Mouse (Mus musculus) intestine, embryonic 14.5 days (tissue): Measurements from ENCODE around the gene Rhoh. TPM values are rescaled to one million over a fixed set of nuclear protein-coding genes. Genes with fewer than 3 reads are reported as not detected.

Source experiments
- ATAC-seq: fragments of 200-750 bp; cut with Nextera tagmentation; replicated peaks from 2 replicates; pipeline ENCODE4 v1.8.0; 2017; ENCODE audit warnings: low read depth, moderate number of reproducible peaks, moderate TSS enrichment, moderate library complexity; ENCODE audit not compliant: low FRiP score, low TSS enrichment
- DNase-seq: peaks from one replicate; pipeline ENCODE4 v3.0.0-alpha.2; 2018; ENCODE audit warnings: low spot score
- H3K27ac ChIP-seq: fragments of 300-500 bp; sonication (generic); 2 replicates; pipeline ENCODE4 v1.5.1; 2014; ENCODE audit warnings: low read depth, mild to moderate bottlenecking, control low read depth
- H3K27me3 ChIP-seq: fragments of 300-500 bp; sonication (generic); replicated peaks from 2 replicates; pipeline ENCODE4 v1.6.1; 2014; ENCODE audit warnings: low read length, control low read depth; ENCODE audit not compliant: control insufficient read depth, insufficient read depth
- H3K36me3 ChIP-seq: fragments of 300-500 bp; sonication (generic); 2 replicates; pipeline ENCODE4 v1.6.1; 2014; ENCODE audit warnings: low read length, control low read depth; ENCODE audit not compliant: control insufficient read depth, insufficient read depth
- H3K4me1 ChIP-seq: fragments of 300-500 bp; sonication (generic); replicated peaks from 2 replicates; pipeline ENCODE4 v1.6.1; 2014; ENCODE audit warnings: low read length, control low read depth, mixed read lengths; ENCODE audit not compliant: control insufficient read depth, insufficient read depth
- H3K4me2 ChIP-seq: fragments of 300-500 bp; sonication (generic); 2 replicates; pipeline ENCODE4 v1.6.1; 2014; ENCODE audit warnings: low read length
- H3K4me3 ChIP-seq: fragments of 300-500 bp; sonication (generic); 2 replicates; pipeline ENCODE4 v1.5.1; 2014; ENCODE audit warnings: low read depth, low read length, control low read depth, mixed read lengths
- H3K9ac ChIP-seq: fragments of 300-500 bp; sonication (generic); 2 replicates; pipeline ENCODE4 v1.6.1; 2014; ENCODE audit warnings: mild to moderate bottlenecking, low read length
- H3K9me3 ChIP-seq: fragments of 300-500 bp; sonication (generic); 2 replicates; pipeline ENCODE4 v1.6.1; 2016; ENCODE audit warnings: low read length, control low read depth; ENCODE audit not compliant: control insufficient read depth
- WGBS: fragments of 180-500 bp; shearing (Covaris S2); extraction: QIAGEN DNeasy Blood & Tissue Kit; methylation state at CpG from one replicate; pipeline ENCODE4 v1.1.7; 2014; 5-methylcytosine and 5-hydroxymethylcytosine counted together
- polyA plus RNA-seq: library from polyadenylated mRNA; unstranded; fragments of >200 nt; fragmentation: Nextera tagmentation; extraction: Ambion mirVana; gene quantifications from 2 replicates; pipeline ENCODE4 v1.2.1, GENCODE M21; 2014

Gene Rhoh
- polyA plus RNA-seq, 1 experiment from 2014 or later: 0.77 TPM

DNA sequence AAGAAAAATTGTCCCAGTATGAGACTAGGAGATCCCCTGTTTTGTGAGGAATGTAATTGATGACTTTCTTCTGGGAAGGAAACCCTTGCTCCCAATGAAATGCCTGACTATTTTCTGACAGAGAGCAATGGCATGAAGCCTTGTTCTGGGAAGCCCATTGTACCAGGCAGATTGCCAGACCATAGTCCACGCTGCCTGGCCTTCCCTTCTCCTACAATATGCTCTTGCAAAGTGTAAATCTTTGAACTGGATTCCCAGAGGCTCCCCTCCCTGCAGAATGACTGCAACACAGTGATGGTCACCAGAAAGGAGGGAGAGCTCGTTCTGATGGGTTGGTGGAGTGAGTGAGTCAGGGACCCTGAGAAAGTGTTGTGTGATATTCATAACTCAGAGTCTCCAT is 47.7 kb downstream of the Rhoh start:
- H3K4me2 ChIP-seq: no peak overlapping the region
- no peak overlapping the region for H3K9ac ChIP-seq
- 62% methylated on average over 2 of the region's 2 CpGs for WGBS
- H3K4me3 ChIP-seq: no peak overlapping the region
- H3K27me3 ChIP-seq: no peaks in the 10 kb centered on the region
- H3K27ac ChIP-seq: no peak overlapping the region
- H3K4me1 ChIP-seq: no peaks in the 10 kb centered on the region
- H3K36me3 ChIP-seq: no peaks in the 10 kb centered on the region
- ATAC-seq (no peak), DNase-seq (no peak)
- peaks cover 8% of the 10 kb centered on the region for H3K9me3 ChIP-seq

DNA sequence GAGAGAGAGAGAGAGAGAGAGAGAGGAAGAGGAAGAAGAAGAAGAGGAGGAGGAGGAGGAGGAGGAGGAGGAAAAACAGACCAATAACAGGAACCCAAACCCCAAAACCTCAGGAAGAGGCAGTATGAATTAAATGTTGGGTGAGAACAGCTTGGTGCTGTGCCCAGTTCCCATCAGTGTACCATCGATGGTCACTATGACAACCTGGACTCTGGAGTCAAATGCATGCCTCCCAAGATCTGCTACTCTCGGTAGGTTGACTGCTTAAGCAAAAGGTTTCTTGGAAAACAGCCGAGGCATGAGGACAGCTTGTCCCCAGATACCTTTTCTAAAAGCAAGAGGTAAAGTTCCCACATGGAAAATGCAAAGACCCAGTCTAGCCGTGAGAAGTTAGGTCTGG is 48.3 kb downstream of the Rhoh start:
- no peak overlapping the region for H3K4me3 ChIP-seq
- H3K4me1 ChIP-seq: no peaks in the 10 kb centered on the region
- 83% methylated on average over 4 of the region's 4 CpGs for WGBS
- no peaks in the 10 kb centered on the region for H3K36me3 ChIP-seq
- H3K27me3 ChIP-seq: no peaks in the 10 kb centered on the region
- peaks cover 7% of the 10 kb centered on the region for H3K9me3 ChIP-seq
- ATAC-seq (no peak), DNase-seq (no peak)
- no peak overlapping the region for H3K27ac ChIP-seq
- H3K9ac ChIP-seq: no peak overlapping the region
- no peak overlapping the region for H3K4me2 ChIP-seq

DNA sequence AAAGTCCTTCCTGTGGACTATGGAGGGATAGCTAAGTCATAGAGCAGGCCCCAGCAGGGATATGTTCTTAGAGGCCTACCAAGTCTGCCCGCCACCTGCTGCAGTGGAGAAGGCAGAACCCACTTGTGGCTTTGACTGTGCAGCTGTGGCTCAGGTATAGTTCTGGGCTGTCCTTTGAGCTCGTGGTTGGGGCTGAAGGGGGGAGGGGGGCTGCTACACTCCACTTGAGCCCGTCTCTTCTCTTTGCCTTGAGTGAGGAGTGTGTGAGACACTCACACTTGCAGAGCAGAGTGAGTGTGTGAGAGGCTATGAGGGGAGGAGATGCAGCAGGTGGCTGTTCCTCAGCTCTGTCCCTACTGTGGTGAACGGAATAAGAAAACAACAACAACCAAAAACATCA is 49.4 kb downstream of the Rhoh start:
- Histone ChIP-seq H3K27me3 (no peaks in the 10 kb centered on the region), H3K4me2 (no peak overlapping the region), H3K9ac (no peak overlapping the region), H3K4me3 (no peak overlapping the region), H3K27ac (no peak overlapping the region), H3K4me1 (no peaks in the 10 kb centered on the region), H3K36me3 (no peaks in the 10 kb centered on the region), H3K9me3 (no peaks in the 10 kb centered on the region)
- no peak for DNase-seq
- WGBS: 83% methylated on average over 4 of the region's 4 CpGs
- no peak for ATAC-seq

DNA sequence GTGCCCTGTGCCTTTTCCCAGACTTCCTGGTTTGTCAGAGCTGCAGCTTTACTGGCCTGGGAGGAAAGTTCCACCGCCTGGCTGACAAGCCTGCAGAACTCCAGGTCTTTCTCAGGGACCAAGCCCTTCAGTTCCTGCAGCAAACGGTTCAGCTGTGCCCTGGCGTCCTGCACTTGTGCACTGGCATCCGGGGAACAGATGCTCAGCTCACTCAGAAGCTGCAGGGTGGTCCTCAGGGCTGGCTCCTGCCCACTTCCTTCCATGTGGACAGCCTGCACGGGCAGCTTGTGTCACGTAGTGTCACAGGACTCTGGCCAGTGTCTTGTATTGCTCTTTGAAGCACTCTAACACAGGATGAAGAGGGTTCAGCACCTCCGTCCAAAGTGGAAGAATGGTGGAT is 50.7 kb downstream of the Rhoh start:
- Histone ChIP-seq H3K27me3 (no peaks in the 10 kb centered on the region), H3K9me3 (no peaks in the 10 kb centered on the region), H3K9ac (no peak overlapping the region), H3K4me2 (no peak overlapping the region), H3K4me3 (no peak overlapping the region), H3K27ac (no peak overlapping the region), H3K36me3 (no peaks in the 10 kb centered on the region), H3K4me1 (no peaks in the 10 kb centered on the region)
- WGBS: 78% methylated on average over 7 of the region's 7 CpGs
- no peak for DNase-seq
- ATAC-seq: no peak

DNA sequence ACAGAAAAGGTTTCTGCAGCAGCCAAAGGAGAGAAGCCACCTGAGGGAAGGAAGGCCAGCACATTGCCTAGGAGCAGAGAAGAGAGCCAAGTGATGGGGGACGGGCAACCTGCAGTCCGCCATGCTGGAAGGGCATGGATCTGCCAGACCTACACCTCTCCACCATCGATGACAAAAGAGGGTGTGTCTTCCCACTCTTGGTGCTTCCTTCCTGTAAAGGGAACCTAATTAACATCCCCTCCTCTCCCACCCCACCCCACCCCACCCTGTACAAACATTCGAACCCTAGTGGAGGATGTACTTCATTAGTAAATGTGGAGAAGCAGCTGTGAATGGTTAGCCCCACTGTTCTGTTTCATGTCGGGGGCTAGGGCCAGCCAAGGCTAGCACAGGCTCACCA is 51.2 kb downstream of the Rhoh start:
- Histone ChIP-seq H3K4me3 (no peak overlapping the region), H3K9ac (no peak overlapping the region), H3K4me2 (no peak overlapping the region)

DNA sequence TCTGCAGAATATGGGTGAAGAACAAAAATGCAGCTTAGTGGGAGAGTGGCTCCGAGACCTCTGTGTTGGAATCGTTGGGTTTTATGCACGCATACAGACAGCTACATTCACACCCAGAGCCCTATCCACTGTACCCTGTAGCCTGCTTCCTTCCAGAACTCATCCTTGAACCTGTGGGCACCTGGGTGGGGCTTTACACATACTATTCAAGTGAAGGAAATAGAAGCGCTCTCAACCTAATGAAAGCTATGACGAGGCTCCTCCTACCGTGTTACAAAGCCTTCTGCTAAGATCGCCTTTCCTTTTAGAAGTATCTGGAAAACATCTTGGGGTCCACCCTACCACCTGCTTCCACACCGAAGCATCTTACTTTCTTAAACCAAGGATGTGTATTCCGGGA is 52.1 kb downstream of the Rhoh start:
- Histone ChIP-seq H3K9ac (no peak overlapping the region), H3K4me2 (no peak overlapping the region), H3K4me1 (no peaks in the 10 kb centered on the region), H3K27me3 (no peaks in the 10 kb centered on the region), H3K36me3 (no peaks in the 10 kb centered on the region), H3K4me3 (no peak overlapping the region), H3K27ac (no peak overlapping the region), H3K9me3 (no peaks in the 10 kb centered on the region)
- WGBS: 88% methylated on average over 9 of the region's 9 CpGs
- no peak for ATAC-seq
- no peak for DNase-seq

More for the DNA sequence above, 51.2 kb downstream of the Rhoh start:
- no peak overlapping the region for H3K27ac ChIP-seq
- H3K9me3 ChIP-seq: no peaks in the 10 kb centered on the region
- no peak for ATAC-seq
- H3K36me3 ChIP-seq: no peaks in the 10 kb centered on the region
- H3K27me3 ChIP-seq: no peaks in the 10 kb centered on the region
- DNase-seq: no peak
- 87% methylated on average over 5 of the region's 5 CpGs for WGBS
- no peaks in the 10 kb centered on the region for H3K4me1 ChIP-seq

DNA sequence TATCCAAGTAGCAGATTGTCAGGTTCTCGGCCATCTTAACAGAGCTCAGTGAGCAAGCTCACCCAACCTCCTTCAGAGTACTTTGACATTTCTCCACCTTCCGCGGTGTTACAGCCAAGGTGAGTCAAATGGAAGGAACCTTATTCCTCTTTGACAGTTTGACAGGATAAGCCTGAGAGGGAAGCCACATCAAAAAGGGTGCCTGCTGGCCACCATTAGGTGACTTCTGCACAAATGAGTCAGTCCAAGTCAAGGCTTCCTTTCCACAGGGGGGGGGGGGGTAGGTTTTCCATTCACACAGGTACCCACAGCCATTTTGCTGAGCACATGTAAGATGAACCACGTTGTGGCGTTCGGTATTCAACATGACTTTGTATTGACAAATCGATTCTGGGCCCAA is 53.3 kb downstream of the Rhoh start:
- H3K4me3 ChIP-seq: no peak overlapping the region
- H3K9me3 ChIP-seq: no peaks in the 10 kb centered on the region
- H3K36me3 ChIP-seq: no peaks in the 10 kb centered on the region
- no peak overlapping the region for H3K27ac ChIP-seq
- no peaks in the 10 kb centered on the region for H3K27me3 ChIP-seq
- H3K4me2 ChIP-seq: no peak overlapping the region
- no peak overlapping the region for H3K9ac ChIP-seq
- 87% methylated on average over 7 of the region's 7 CpGs for whole genome bisulfite sequencing
- ATAC-seq: no peak
- DNase-seq: no peak
- no peaks in the 10 kb centered on the region for H3K4me1 ChIP-seq

DNA sequence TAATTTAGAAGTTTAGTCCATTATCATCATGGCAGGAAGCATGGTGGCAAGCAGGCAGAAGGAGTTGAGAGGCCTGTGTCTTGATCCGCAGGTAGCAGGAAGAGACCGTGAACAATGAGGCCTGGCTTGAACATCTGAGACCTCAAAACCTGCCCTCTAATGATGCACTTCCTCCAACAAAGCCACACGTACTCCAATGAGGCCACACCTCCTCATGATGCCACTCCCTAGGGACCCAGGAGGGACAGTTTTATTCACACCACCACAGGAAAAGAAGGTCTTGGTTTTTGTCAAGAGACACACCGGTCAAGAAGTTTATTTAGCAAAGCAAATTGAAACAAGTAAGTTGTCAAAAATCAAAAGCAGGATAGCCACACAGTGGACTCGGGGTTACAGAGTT is 55.9 kb downstream of the Rhoh start:
- H3K4me3 ChIP-seq: no peak overlapping the region
- no peak overlapping the region for H3K27ac ChIP-seq
- H3K27me3 ChIP-seq: no peaks in the 10 kb centered on the region
- H3K4me2 ChIP-seq: no peak overlapping the region
- no peak for DNase-seq
- ATAC-seq: no peak
- H3K9me3 ChIP-seq: no peaks in the 10 kb centered on the region
- H3K4me1 ChIP-seq: no peaks in the 10 kb centered on the region
- no peak overlapping the region for H3K9ac ChIP-seq
- no peaks in the 10 kb centered on the region for H3K36me3 ChIP-seq
- WGBS: 87% methylated on average over 5 of the region's 5 CpGs

DNA sequence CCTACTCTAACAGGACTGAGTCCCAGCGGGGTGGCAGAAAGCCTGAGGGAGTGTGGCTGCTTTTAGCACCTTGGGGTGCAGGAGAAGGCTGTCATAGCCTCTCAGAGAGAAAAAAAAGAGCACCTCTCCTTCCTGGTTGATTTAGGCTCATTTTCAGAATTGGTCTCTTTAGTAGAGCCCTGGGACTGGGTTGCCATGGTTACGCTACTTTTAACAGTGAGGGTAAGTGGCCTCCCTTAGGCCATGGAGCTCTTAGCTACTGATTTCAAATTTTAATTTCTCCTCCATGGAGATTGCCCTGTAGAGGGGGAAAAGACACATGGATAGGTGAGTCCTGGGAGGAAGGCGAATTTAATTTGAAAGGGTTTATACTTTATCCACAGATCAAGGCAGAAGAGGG is 57.6 kb downstream of the Rhoh start:
- Histone ChIP-seq H3K27me3 (no peaks in the 10 kb centered on the region), H3K36me3 (no peaks in the 10 kb centered on the region), H3K9me3 (no peaks in the 10 kb centered on the region), H3K4me3 (no peak overlapping the region), H3K4me1 (no peaks in the 10 kb centered on the region), H3K4me2 (no peak overlapping the region), H3K27ac (no peak overlapping the region), H3K9ac (no peak overlapping the region)
- ATAC-seq: no peak
- no peak for DNase-seq
- WGBS: 76% methylated on average over 3 of the region's 3 CpGs
